Mouse (Mus musculus) frontal cortex, postnatal 36 days (tissue): ENCODE data around the gene Pfkl.
"Not testable (repeated sequence)": the region's sequence is repeated elsewhere in the genome, so short reads cannot be mapped to it uniquely, and the experiment has no call there.

ENCODE experiments used
- DNase-seq, 2 experiments: peaks; one replicate each; pipeline ENCODE4 v3.0.0; 2022; ENCODE audit warnings: low spot score in 2 of 2

Pfkl gene

DNA sequence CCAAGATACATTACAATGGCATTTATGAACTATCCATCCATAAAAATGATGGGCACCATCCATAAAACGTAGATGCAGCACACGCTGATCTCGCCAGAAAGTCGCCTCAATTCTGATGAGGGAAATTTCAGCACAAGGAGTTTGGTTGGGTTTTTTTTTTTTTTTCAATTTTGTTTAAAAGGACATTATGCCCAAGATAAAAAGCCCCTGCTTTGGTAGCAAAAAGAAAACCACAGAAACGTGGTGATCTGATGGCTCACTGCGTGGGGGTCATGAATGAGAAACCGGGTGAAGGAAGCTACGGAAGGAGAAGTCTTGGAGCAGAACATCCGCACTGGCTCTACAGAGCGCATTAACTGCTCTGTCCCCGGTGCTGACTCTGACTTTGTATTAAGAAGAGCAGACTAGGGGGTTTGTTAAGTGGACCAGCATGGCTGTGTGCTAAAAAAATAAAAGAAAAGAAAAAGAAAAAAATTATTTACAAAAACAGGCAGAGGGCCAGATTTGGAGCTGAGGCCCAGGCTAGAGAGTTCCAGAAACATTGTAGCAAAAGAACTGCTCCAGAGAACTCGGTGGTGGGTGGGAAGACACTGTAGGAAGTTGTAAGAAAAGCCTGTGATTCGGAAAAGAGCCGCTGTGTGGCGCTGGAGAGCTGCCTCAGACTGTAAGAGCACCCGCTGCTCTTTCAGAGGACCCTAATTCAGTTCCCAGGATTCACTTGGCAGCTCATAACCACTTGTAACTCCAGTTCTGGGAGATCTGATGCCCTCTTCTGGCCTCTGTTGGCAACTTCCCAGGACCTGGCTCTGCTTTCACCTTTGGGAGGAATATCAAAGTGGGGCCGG, 38.0 kb downstream of the Pfkl start:
- DNase-seq = peak; percentile 39 to 60

- no peak for DNase-seq
These were observed 38.7 kb downstream of the Pfkl start for GRCm38 (mm10) chr10:77971191-77971590.

DNA sequence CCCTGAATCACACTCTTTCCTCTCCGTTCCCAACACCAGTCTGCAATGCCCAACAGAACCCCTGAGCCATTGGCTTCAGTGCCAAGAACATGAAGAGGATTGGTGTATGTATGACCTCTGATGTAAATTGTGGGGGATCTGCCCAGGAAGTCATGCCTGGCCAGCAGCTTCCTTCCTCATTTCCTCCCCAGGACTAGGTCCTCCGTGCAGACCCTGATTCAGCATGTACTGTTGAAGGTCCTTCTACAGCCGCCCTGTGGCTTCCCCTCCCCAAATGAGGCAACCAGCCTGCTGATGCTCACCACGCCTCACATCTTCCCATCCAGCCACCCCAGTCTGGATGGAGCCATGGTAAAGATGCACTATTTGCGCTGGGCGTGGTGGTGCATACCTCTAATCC, 39.4 kb downstream of the Pfkl start, which contains the start of gene Trpm2:
Gene Trpm2 (minus strand): TSS at position 83 of the 400 bp plus-strand sequence.
- no peak for DNase-seq

DNA sequence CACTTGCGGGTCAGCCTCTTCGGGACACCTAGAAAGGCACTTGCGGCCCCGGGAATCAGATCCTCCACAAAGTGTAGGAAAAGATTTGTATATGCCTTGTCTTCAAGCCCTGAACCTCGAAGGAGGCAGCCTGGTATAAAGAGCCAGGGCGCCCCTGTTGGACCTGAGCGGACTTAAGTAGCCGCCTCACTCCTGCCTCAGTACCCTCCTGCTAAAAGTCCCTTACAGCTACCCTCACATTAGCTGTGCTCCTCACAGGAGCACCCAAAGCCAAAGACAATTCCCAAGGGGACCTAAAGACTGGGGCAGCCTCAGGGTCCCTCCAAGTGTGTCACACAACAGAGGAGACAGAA, 39.9 kb downstream of the Pfkl start:
- DNase-seq = no peak

- DNase-seq = peak; percentile 74 to 82
These were observed 40.5 kb downstream of the Pfkl start for GRCm38 (mm10) chr10:77969274-77969972.

DNA sequence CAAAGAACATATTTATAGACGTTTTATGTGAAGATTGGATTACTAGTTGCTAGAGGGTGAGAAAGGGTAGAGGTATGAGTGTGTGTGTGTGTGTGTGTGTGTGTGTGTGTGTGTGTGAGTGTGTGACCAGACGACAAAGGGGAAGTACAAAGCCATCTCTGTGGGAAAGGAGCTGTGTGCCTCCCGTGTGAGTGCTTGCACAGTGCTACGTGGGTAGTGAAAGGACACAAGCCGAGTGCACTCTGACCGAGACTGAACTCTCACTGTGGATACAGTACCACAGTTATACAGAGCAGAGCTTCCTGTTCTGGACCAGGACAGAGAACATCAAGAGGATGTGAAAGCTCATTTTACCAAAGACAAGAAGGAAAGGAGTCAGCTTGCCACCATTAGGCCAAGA, 45.9 kb downstream of the Pfkl start:
- DNase-seq = no peak

- DNase-seq = no peak
These were observed 47.2 kb downstream of the Pfkl start for GRCm38 (mm10) chr10:77962725-77963124.

DNA sequence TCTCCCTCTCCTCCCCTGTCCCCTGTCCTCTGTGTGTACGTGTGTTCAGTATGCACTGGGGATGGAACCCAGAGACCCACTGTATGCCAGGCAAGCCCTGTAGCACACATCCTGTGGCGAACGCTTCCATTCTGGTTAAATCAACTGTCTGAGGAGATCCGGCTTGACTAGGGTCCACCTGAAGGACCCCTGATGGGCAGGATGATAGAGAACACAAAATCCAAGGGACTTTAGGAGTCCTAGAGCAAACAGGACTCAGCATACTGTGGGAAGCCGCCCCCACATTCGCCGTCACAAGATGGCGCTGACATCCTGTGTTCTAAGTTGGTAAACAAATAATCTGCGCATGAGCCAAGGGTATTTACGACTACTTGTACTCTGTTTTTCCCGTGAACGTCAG, 59.4 kb downstream of the Pfkl start:
- not testable (repeated sequence) for DNase-seq

DNA sequence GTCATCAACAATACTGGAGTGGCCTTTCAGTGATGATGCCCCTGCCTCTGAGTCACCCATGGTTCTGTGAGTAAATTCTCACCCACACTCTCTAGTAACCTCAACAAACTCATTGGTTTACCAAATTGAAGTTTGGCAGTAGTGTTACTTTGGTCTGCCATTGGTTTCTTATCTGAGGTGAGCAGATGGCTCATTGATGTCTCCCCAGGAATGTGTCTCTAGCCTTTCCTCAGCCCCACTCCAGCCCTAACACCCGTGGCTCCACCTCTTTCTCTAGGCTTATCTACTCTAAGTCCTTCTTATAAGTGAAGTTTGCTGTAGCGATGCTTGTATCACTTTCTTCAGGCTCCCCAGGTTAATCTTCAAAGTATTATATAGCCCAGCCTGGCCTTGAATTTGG, 70.2 kb downstream of the Pfkl start:
- DNase-seq = no peak
